Mouse (Mus musculus) bone marrow, adult 2 months (tissue): Measurements from ENCODE around the gene Atf1. TPM values are rescaled to one million over a fixed set of nuclear protein-coding genes. Genes with fewer than 3 reads are reported as not detected.

Experiments used
- H3K27ac ChIP-seq: fragments of 200-500 bp; 2 replicates; pipeline ENCODE4 v1.5.1; 2012; ENCODE audit warnings: low read depth, mild to moderate bottlenecking, control low read depth, inconsistent platforms, low read length; ENCODE audit not compliant: control insufficient read depth, poor library complexity, insufficient read depth
- H3K4me1 ChIP-seq: fragments of 200-500 bp; 2 replicates; pipeline ENCODE4 v1.6.1; 2011; ENCODE audit warnings: low read length; ENCODE audit not compliant: control insufficient read depth, insufficient read depth
- H3K4me3 ChIP-seq: fragments of 200-500 bp; replicated peaks from 2 replicates; pipeline ENCODE3; 2011; ENCODE audit warnings: mild to moderate bottlenecking, low read depth, low read length, control low read depth; ENCODE audit not compliant: control insufficient read depth
- CTCF ChIP-seq: fragments of 200-500 bp; IDR thresholded peaks from 2 replicates; pipeline ENCODE4 v1.5.1; 2011; ENCODE audit warnings: low read length, control low read depth; ENCODE audit not compliant: control insufficient read depth, insufficient read depth
- POLR2A ChIP-seq: fragments of 200-500 bp; IDR thresholded peaks from 2 replicates; pipeline ENCODE4 v1.6.1; 2011; ENCODE audit warnings: low read depth, mild to moderate bottlenecking, control low read depth, low read length, borderline replicate concordance; ENCODE audit not compliant: control insufficient read depth
- WGBS: fragments of 180-500 bp; shearing (Covaris S2); methylation state at CpG from one replicate; pipeline ENCODE4 v1.1.7; 2018; 5-methylcytosine and 5-hydroxymethylcytosine counted together
- polyA plus RNA-seq: library from polyadenylated mRNA; stranded (reverse); fragments of >200 nt; gene quantifications from 2 replicates; pipeline ENCODE4 v1.2.4, GENCODE M21; 2011; ENCODE audit warnings: low replicate concordance; ENCODE audit not compliant: missing spikeins, insufficient read depth, insufficient read length

Gene Atf1
- polyA plus RNA-seq, 1 experiment, result 58.0 TPM

DNA sequence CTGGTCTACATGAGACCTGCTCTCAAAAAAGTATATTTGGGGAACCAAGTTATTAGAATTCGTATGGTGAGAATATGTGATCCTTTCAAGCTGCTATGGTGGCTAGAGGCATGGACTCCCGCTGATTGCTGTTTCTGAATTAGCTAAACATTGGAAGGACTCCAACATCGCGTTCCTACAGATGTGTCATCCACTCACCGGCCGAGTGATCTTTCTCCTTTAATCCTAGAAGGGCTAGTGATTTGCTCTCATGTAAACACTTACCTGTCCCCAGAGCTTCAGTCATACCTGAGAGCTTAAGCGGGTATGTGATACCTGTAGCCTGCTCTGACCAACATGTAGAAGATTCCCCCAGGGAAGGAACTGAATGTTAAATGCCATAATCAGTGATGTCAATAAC is 6.7 kb upstream of the Atf1 start:
- peaks cover 2% of the 10 kb centered on the region; the same call in 1 of the 2 replicates for H3K4me1 ChIP-seq
- H3K27ac ChIP-seq, result no peak overlapping the region
- 86% methylated on average over 7 of the region's 7 CpGs for WGBS
- H3K4me3 ChIP-seq, result no peak overlapping the region
- no peak for TF ChIP-seq CTCF
- no peak for TF ChIP-seq POLR2A

DNA sequence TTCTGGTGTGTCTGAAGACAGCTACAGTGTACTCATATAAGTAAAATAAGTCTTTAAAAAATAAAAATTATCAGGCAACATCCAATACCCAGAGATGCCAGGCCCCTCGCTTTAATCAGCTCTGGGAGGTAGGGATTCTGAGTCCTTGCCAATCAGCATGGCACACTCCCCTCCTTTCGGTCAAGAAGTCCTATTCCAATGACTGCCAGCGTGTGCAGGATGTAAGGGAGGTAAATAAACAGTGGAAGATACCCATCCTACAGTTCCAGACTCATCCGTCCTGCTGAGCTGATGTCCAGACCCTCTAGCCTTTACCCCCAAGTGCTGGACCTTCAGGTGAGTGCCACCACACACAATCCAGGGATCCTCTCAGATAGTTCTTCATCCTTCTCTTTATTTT is 2.2 kb upstream of the Atf1 start:
- TF ChIP-seq POLR2A, result no peak
- no peak for TF ChIP-seq CTCF
- Histone ChIP-seq H3K4me3 (no peak overlapping the region), H3K4me1 (peaks cover 8% of the 10 kb centered on the region), H3K27ac (no peak overlapping the region)
- 86% methylated on average over 4 of the region's 4 CpGs for WGBS

DNA sequence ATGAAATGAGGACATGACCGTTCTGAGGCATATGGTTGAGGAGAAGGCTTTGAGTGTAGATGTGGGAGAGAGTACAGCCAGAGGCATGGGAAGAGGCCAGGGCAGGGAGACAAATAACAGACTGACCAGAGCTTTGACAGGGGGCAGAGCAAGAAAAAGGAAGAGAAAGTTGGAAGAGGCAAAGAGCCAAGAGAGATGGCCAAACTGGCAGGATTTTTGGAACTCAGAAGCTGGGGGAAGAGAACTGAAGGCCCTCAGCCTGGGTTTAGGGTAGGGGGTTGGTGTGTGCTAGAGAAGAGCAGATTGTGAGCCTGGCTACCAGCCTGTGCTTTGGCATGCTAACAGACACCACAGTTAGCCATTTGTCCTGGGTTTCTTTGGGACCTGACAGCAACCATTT is 1.7 kb upstream of the Atf1 start:
- Histone ChIP-seq H3K4me1 (peaks cover 8% of the 10 kb centered on the region), H3K4me3 (no peak overlapping the region), H3K27ac (0 out of 2 replicates have a peak overlapping the region, but pooled peaks have one; percentile 27)
- WGBS, result 87% methylated on average over 1 of the region's 1 CpGs
- TF ChIP-seq CTCF (no peak), POLR2A (no peak)

DNA sequence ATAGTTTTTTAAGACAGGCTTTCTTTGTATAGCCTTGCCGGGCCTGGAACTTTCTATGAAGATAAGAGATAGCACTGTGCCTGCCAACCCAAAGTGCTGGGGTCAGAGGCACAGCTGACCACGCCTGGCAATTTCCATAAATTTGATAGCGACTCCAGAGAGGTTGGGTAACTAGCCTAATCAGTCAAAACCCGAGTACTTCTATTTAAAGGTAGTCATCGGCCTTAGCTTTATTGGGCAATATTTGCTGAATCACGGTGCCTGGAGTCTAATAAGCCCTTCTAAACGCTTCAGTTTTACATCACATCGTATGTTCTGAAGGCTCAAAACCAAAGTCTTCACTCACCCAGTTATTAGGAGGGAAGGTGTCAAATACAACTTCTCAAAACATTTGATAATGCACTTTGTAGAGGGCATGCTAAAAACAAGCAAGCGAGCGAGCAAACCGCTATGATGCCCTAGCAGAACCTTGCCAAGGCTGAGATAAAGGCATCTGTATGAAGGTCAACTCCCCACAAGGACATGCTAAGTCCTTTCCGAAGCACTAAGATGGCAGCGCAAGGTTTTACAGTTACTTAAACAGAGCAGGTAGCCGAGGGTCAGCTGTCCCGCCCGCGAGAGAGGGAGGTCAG is 472 bp upstream of the Atf1 start:
- WGBS, result 1% methylated on average over 17 of the region's 17 CpGs
- Histone ChIP-seq H3K4me1 (peaks cover 8% of the 10 kb centered on the region), H3K4me3 (peak overlapping the region; percentile 83), H3K27ac (peak overlapping the region; percentile 88)
- TF ChIP-seq CTCF, result no peak
- no peak for TF ChIP-seq POLR2A

DNA sequence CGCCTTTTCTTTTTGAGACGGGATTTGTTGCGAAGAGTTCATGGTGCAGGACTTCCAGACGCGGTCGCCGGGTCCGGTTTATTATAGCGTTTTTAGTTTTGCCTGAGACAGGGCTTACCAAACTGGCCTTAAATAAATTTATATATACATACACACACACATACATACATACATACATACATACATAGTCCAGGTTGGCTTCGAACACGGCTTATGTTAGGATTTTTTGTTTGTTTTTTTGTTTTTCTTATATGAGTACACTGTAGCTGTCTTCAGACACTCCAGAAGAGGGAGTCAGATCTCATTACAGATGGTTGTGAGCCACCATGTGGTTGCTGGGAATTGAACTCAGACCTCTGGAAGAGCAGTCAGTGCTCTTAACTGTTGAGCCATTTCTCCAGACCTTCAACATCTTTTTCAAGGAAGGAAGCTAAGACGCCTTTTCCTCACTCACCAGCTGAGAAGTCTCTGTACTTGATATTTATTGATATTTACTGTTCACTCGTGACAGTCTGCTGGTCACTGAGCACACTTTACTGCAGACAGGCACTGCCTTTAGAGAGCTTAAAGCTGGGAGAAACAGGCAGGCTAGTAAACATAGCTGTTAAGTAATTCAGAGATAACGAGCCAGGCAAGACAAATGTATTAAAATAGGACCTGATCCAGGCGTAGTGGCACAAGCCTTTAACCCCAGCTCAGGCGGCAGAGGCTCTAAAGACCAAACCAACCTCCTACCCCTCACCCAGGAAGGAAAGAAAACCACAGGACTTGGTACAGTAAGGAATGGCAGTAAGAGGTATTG is 1.1 kb downstream of the Atf1 start:
- H3K27ac ChIP-seq, result peak overlapping the region; percentile 100
- peaks cover 8% of the 10 kb centered on the region for H3K4me1 ChIP-seq
- peak overlapping the region; percentile 71 for H3K4me3 ChIP-seq
- no peak for TF ChIP-seq CTCF
- TF ChIP-seq POLR2A, result no peak
- WGBS, result 5% methylated on average over 16 of the region's 16 CpGs

DNA sequence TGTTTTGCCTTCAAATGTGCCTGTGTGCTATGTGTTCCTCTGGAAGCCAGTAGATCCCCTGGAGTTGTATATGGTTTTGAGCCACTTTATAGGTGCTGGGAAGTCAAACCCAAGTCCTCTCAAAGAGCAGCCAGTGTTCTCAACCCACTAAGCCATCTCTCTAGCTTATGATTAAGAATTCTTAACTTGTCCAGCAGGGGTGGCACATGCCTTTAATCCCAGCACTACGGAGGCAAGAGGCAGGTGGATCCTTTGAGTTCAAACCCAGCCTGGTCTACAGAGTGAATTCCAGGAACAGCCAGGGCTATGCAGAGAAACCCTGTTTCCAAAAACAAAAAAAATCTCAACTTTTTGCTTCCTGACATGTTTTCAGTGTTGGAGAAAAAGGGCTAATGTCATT is 3.0 kb downstream of the Atf1 start:
- Histone ChIP-seq H3K4me3 (no peak overlapping the region), H3K27ac (no peak overlapping the region), H3K4me1 (peaks cover 8% of the 10 kb centered on the region)
- TF ChIP-seq CTCF, result 0 out of 2 replicates have a peak, but pooled peaks have one; percentile 8
- TF ChIP-seq POLR2A, result no peak
- whole genome bisulfite sequencing, result 38% methylated on average over 1 of the region's 1 CpGs

DNA sequence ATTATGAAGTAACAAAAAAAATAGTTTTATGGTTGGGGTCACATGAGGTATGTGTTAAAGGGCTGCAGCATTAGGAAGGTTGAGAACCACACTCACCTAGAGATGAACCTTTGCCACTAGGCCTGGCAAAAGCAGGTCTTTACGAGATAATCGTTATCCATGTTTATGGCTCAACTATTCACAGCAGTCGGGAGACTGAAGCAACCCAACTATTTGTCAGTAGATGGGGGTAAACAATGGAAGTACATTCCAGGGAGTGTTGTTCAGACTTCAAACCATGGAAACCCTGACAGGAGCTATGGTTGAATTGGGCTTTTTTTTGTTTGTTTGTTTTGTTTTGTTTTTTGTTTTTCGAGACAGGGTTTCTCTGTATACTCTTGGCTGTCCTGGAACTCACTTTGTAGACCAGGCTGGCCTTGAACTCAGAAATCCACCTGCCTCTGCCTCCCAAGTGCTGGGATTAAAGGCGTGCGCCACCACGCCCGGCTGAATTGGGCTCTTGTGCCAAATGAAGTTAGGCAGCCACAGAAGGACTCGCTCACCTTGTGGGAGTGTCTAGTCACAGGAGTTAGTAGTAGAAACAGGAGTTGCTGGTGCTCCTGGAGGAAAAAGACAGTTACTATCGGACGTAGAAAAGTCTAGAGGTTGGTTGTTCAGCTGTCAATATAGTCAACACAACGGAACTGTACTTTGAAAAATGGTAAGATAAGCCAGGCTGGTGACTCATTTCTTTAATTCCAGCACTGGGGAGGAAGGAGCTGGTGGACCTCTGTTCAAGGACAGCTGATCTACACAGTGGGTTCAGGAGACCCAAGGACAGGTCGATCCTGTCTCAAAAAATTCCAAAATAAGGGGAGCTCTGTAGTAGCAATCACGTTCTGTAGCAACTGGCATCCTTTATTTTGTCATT is 4.3 kb downstream of the Atf1 start:
- 83% methylated on average over 14 of the region's 14 CpGs for WGBS
- peaks cover 6% of the 10 kb centered on the region for H3K4me1 ChIP-seq
- TF ChIP-seq CTCF, result no peak
- TF ChIP-seq POLR2A, result no peak
- no peak overlapping the region for H3K4me3 ChIP-seq
- no peak overlapping the region for H3K27ac ChIP-seq
